In the genomic region with DNA sequence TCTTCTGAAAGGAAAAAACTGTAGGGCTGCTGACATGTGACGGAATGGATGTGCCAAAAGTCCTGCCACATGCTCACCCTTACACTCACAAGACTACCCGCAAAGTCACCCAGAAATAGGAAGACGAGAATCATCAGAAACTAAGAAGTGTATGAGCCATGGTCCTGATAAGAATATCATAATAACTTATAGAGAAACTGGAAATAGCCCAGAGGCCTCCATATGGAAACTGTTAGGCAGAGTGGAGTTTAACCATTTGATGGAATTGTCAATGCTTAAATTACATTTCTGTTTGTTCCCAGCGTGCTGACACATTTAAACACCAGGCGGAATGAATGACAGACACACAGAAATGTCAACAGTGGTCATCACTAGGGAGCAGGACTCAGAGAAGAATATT, we compare ENCODE assay signal across 15 mouse cellular contexts. TPM values are rescaled to one million over a fixed set of nuclear protein-coding genes. Genes with fewer than 3 reads are reported as not detected.
A peak's percentile ranks its signal among the peaks of the same experiment; 100 is the strongest.
DNase-seq lines count a peak whose midpoint lies in the region; ATAC-seq lines count a peak whose summit lies in the region.
"Had no signal": no experiment of that assay in that cellular context is flagged by ENCODE, and none has a peak within 500 bp of the region (broad histone marks: within the 10 kb centered on the region; RNA-seq: fewer than 3 reads in every experiment).

No protein-coding gene starts in this region.

- no peak overlapping the region for H3K4me3 ChIP-seq in heart, embryonic 11.5 days (ENCODE audit: low read depth, low read length)
- no peak overlapping the region for H3K4me3 ChIP-seq in limb, embryonic 12.5 days (replicated peaks)
- no peak overlapping the region for H3K4me3 ChIP-seq in limb, embryonic 10.5 days
- no peak overlapping the region for H3K4me3 ChIP-seq in embryonic facial prominence, embryonic 13.5 days
- H3K4me3 ChIP-seq in stomach, embryonic 15.5 days (replicated peaks), result no peak overlapping the region
- H3K4me3 ChIP-seq: neural tube, embryonic 15.5 days had no signal

- 63% methylated on average over 5 of the region's 5 CpGs for WGBS in heart, embryonic 11.5 days (ENCODE audit: insufficient replicate concordance)
- WGBS in limb, embryonic 12.5 days, result 74% methylated on average over 5 of the region's 5 CpGs
- WGBS in limb, embryonic 10.5 days, result 90% methylated on average over 5 of the region's 5 CpGs
- WGBS in embryonic facial prominence, embryonic 13.5 days, result 27% methylated on average over 5 of the region's 5 CpGs
- 60% methylated on average over 5 of the region's 5 CpGs for WGBS in stomach, embryonic 15.5 days

- DNase-seq in heart, adult 8-10 months (ENCODE audit: low spot score), result no peak
- no peak for DNase-seq in limb, embryonic 10.5 days (ENCODE audit: low spot score)
- no peak for DNase-seq in embryo, embryonic 10 days (ENCODE audit: low spot score)
- no peak for DNase-seq in kidney, postnatal 25 days
- DNase-seq: cerebellum, postnatal 10 days; layer of hippocampus, adult 9-11 months; spleen, adult 18-20 months; thymus, adult 18-20 months had no signal

- peaks cover 19% of the 10 kb centered on the region for H3K36me3 ChIP-seq in heart, embryonic 11.5 days (ENCODE audit: control insufficient read depth, insufficient read depth, low read length)
- peaks cover 75% of the 10 kb centered on the region for H3K36me3 ChIP-seq in limb, embryonic 12.5 days
- peaks cover 90% of the 10 kb centered on the region for H3K36me3 ChIP-seq in limb, embryonic 10.5 days
- H3K36me3 ChIP-seq in embryonic facial prominence, embryonic 13.5 days, result peaks cover 46% of the 10 kb centered on the region
- peaks cover 28% of the 10 kb centered on the region for H3K36me3 ChIP-seq in stomach, embryonic 15.5 days

- H3K4me2 ChIP-seq in heart, embryonic 11.5 days, result no peak overlapping the region
- no peak overlapping the region for H3K4me2 ChIP-seq in limb, embryonic 12.5 days
- H3K4me2 ChIP-seq in embryonic facial prominence, embryonic 13.5 days, result no peak overlapping the region
- H3K4me2 ChIP-seq in stomach, embryonic 15.5 days, result no peak overlapping the region
- H3K4me2 ChIP-seq: neural tube, embryonic 15.5 days had no signal

- H3K9ac ChIP-seq in heart, embryonic 11.5 days (ENCODE audit: low read depth, low read length), result no peak overlapping the region
- no peak overlapping the region for H3K9ac ChIP-seq in limb, embryonic 12.5 days (replicated peaks)
- H3K9ac ChIP-seq in embryonic facial prominence, embryonic 13.5 days, result no peak overlapping the region
- H3K9ac ChIP-seq in stomach, embryonic 15.5 days, result no peak overlapping the region
- H3K9ac ChIP-seq: neural tube, embryonic 15.5 days had no signal

- H3K9me3 ChIP-seq in heart, embryonic 11.5 days (replicated peaks; ENCODE audit: control insufficient read depth, low read length), result no peaks in the 10 kb centered on the region
- H3K9me3 ChIP-seq in limb, embryonic 12.5 days, result no peaks in the 10 kb centered on the region
- H3K9me3 ChIP-seq in limb, embryonic 10.5 days (replicated peaks), result no peaks in the 10 kb centered on the region
- H3K9me3 ChIP-seq in embryonic facial prominence, embryonic 13.5 days, result no peaks in the 10 kb centered on the region
- no peaks in the 10 kb centered on the region for H3K9me3 ChIP-seq in stomach, embryonic 15.5 days
- H3K9me3 ChIP-seq: G1E; neural tube, embryonic 15.5 days had no signal

- peaks cover 35% of the 10 kb centered on the region for H3K4me1 ChIP-seq in heart, embryonic 11.5 days (ENCODE audit: control insufficient read depth, insufficient read depth, low read length)
- peaks cover 28% of the 10 kb centered on the region for H3K4me1 ChIP-seq in limb, embryonic 12.5 days (replicated peaks)
- peaks cover 8% of the 10 kb centered on the region; the same call in 1 of the 2 replicates for H3K4me1 ChIP-seq in limb, embryonic 10.5 days
- peaks cover 64% of the 10 kb centered on the region for H3K4me1 ChIP-seq in embryonic facial prominence, embryonic 13.5 days
- peaks cover 24% of the 10 kb centered on the region for H3K4me1 ChIP-seq in stomach, embryonic 15.5 days

- peak overlapping the region; percentile 72 for H3K27ac ChIP-seq in heart, embryonic 11.5 days (ENCODE audit: low read depth, low read length)
- H3K27ac ChIP-seq in limb, embryonic 12.5 days, result peak overlapping the region; percentile 62
- no peak overlapping the region for H3K27ac ChIP-seq in limb, embryonic 10.5 days
- H3K27ac ChIP-seq in embryonic facial prominence, embryonic 13.5 days, result peak overlapping the region; percentile 83
- peak overlapping the region; percentile 68 for H3K27ac ChIP-seq in stomach, embryonic 15.5 days
- H3K27ac ChIP-seq: hindbrain, postnatal 0 days; neural tube, embryonic 15.5 days had no signal

- no peak for ATAC-seq in heart, embryonic 11.5 days (replicated peaks; ENCODE audit: insufficient number of reproducible peaks, low FRiP score, low TSS enrichment)
- no peak for ATAC-seq in limb, embryonic 12.5 days (ENCODE audit: insufficient number of reproducible peaks, insufficient read depth, low FRiP score, low TSS enrichment, low read depth)
- no peak for ATAC-seq in embryonic facial prominence, embryonic 13.5 days (ENCODE audit: insufficient number of reproducible peaks, insufficient read depth, low FRiP score, low TSS enrichment, low read depth)
- no peak for ATAC-seq in stomach, embryonic 15.5 days (ENCODE audit: insufficient read depth, low FRiP score, low read depth)

- no peaks in the 10 kb centered on the region for H3K27me3 ChIP-seq in heart, embryonic 11.5 days (ENCODE audit: control insufficient read depth, insufficient read depth, low read length)
- no peaks in the 10 kb centered on the region for H3K27me3 ChIP-seq in limb, embryonic 12.5 days
- no peaks in the 10 kb centered on the region for H3K27me3 ChIP-seq in limb, embryonic 10.5 days (ENCODE audit: low read depth, poor library complexity, severe bottlenecking)
- H3K27me3 ChIP-seq in embryonic facial prominence, embryonic 13.5 days, result no peaks in the 10 kb centered on the region
- no peaks in the 10 kb centered on the region for H3K27me3 ChIP-seq in stomach, embryonic 15.5 days (replicated peaks)
- H3K27me3 ChIP-seq: neural tube, embryonic 15.5 days had no signal

RNA-seq across cellular contexts. Expression of gene Xpnpep1, which starts 31.1 kb away (rescaled TPM):
- polyA plus RNA-seq in heart, embryonic 11.5 days (2014; fragmentation: Nextera tagmentation; extraction: Ambion mirVana), result 180 and 211 TPM in 2 replicates
- 10 to 100 TPM; 52.4 to 81.0 (median 72.0) TPM for total RNA-seq in heart, adult 8-10 months (2022)
- polyA plus RNA-seq in limb, embryonic 12.5 days (2016; fragmentation: Nextera tagmentation; extraction: Ambion mirVana), result 146 and 150 TPM in 2 replicates
- 138 and 152 TPM in 2 replicates for polyA plus RNA-seq in limb, embryonic 10.5 days (2016; fragmentation: Nextera tagmentation; extraction: Ambion mirVana)
- polyA plus RNA-seq in embryonic facial prominence, embryonic 13.5 days (2015; fragmentation: Nextera tagmentation; extraction: Ambion mirVana), result 134 and 146 TPM in 2 replicates
- 130 and 151 TPM in 2 replicates for polyA plus RNA-seq in stomach, embryonic 15.5 days (2015; fragmentation: Nextera tagmentation; extraction: Ambion mirVana)
